Mouse (Mus musculus) megakaryocyte, embryonic 14.5 days (primary cell): ENCODE results near the gene Tent5c. TPM values are rescaled to one million over a fixed set of nuclear protein-coding genes. Genes with fewer than 3 reads are reported as not detected.

ENCODE experiments used
- H3K27me3 ChIP-seq: replicated peaks from 2 replicates; pipeline ENCODE3; 2012; ENCODE audit warnings: inconsistent platforms
- H3K36me3 ChIP-seq: replicated peaks from 2 replicates; pipeline ENCODE3; 2012; ENCODE audit warnings: low read length, inconsistent platforms, mixed read lengths
- H3K4me1 ChIP-seq: 2 replicates; pipeline ENCODE4 v1.6.1; 2012; ENCODE audit warnings: inconsistent platforms
- H3K4me3 ChIP-seq: replicated peaks from 2 replicates; pipeline ENCODE3; 2012; ENCODE audit warnings: moderate library complexity, mild to moderate bottlenecking, inconsistent platforms
- H3K9me3 ChIP-seq: 2 replicates; pipeline ENCODE4 v1.6.1; 2012; ENCODE audit warnings: inconsistent platforms
- FLI1 ChIP-seq: IDR thresholded peaks from 2 replicates; pipeline ENCODE4 v1.6.1; 2012; ENCODE audit warnings: low read length, inconsistent platforms, mixed read lengths
- GATA1 ChIP-seq: IDR thresholded peaks from 3 replicates; pipeline ENCODE4 v1.6.1; 2012; ENCODE audit warnings: mixed read lengths, low read length, inconsistent platforms, borderline replicate concordance
- polyA plus RNA-seq: library from polyadenylated mRNA; stranded (reverse); fragments of >175 nt; gene quantifications from 2 replicates; pipeline ENCODE4 v1.2.3, GENCODE M21; 2012; ENCODE audit warnings: low replicate concordance; ENCODE audit not compliant: insufficient read depth

Tent5c gene
- polyA plus RNA-seq, 1 experiment, result 7.1 TPM

DNA sequence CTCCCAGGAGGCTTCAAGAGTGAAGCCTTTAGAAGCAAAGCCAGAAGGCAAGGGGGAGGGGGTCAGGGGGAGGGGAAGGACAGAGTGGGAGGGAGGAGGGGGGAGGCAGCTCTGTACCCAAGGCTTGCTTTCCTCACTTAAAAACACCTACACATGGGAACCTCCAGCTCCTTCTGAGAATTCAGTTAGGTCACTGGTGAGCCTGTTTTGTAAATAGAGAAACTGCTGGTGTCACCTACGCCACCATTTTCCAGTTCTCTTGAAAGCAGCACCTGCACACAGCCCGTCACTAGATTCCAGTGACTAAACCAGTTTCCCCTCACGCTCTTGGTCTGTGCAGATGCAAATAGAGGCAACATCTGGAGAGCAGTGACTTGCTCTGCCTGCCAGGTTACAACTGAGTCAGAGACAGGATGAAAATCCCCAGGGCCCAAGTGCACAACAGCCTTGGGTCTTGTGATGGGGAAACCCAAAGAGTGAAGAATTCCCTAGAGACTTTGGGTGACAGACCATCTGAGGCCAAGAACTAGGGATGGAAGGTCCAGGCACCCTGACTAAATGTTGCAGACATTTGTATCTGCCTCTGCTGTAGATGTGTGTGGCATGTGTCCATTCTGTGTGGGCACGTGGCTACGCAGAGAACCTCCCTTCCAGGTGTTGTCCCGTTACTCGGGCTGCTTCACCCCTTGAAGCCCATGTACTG, 45.2 kb downstream of the Tent5c start:
- TF ChIP-seq GATA1, result no peak
- no peak for TF ChIP-seq FLI1
- Histone ChIP-seq H3K36me3 (peaks cover 4% of the 10 kb centered on the region), H3K4me1 (peaks cover 80% of the 10 kb centered on the region), H3K4me3 (no peak overlapping the region), H3K9me3 (no peaks in the 10 kb centered on the region), H3K27me3 (peaks cover 45% of the 10 kb centered on the region)

DNA sequence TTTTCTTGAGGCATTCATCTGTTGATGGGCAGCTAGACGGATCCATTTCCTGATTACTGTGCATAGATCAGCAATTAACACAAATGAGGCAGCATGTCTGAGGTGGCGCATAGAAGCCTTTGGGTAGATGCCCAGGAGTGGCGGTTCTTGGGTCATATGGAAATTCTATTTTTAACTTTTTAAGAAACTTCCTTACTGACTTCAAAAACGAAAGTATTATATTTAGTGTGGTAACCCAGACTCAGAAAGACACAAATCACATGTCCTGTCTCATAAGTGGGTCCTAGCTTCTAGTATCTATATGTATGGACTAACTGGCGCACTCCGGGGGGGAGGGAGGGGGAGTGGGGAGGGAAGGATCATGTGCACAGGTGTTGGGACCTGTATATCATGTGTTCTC, 46.6 kb downstream of the Tent5c start:
- peak overlapping the region; percentile 6 for H3K4me3 ChIP-seq
- H3K4me1 ChIP-seq, result peaks cover 91% of the 10 kb centered on the region

DNA sequence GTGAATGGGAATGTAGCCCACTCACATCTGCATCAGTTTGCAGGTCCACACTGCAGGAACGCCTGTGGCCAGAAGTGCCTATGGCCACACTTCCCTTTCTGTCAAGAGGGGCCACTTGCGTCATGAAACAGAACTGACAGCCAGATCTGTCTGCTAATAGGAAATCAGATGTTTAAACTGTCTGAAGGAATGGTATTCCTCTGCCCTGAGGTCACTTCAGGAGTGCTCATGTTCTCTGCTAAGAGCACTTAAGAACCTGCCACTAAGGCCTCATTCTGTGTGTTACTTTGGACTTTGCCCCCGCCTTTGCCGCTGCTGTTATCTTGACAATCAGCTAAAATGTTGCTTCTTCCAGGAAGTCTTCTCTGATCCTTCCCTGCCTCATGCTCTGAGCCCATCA, 48.4 kb downstream of the Tent5c start:
- Histone ChIP-seq H3K36me3 (peaks cover 4% of the 10 kb centered on the region), H3K27me3 (peaks cover 16% of the 10 kb centered on the region), H3K4me1 (peaks cover 87% of the 10 kb centered on the region), H3K9me3 (no peaks in the 10 kb centered on the region), H3K4me3 (no peak overlapping the region)
- TF ChIP-seq GATA1 (no peak), FLI1 (no peak)

More for the DNA sequence above, 46.6 kb downstream of the Tent5c start:
- H3K36me3 ChIP-seq, result peaks cover 4% of the 10 kb centered on the region
- H3K9me3 ChIP-seq, result no peaks in the 10 kb centered on the region
- H3K27me3 ChIP-seq, result peaks cover 32% of the 10 kb centered on the region
- no peak for TF ChIP-seq GATA1
- TF ChIP-seq FLI1, result no peak

DNA sequence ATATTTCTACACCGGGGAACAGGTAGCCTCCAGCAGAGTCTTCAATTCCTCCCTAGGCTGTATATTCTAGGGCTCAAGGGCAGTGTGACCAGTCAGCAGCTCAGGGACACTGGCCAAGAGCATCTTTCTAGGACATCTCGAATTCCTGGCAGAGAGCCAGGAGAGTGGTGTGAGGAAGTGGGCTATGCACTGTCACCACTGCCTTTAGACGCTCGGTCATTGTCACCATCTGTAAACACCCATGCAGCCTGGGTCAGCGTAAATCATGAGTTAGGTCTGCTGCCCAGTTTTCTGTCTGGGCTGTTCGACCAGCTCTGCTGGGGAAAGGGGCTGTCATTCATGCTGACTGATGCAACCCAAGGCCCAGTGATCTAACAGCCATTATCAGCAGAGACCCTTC, 49.1 kb downstream of the Tent5c start:
- no peak for TF ChIP-seq FLI1
- TF ChIP-seq GATA1, result no peak
- H3K4me3 ChIP-seq, result peak overlapping the region; percentile 62
- H3K9me3 ChIP-seq, result no peaks in the 10 kb centered on the region
- H3K36me3 ChIP-seq, result peaks cover 4% of the 10 kb centered on the region
- H3K4me1 ChIP-seq, result peaks cover 83% of the 10 kb centered on the region
- H3K27me3 ChIP-seq, result peaks cover 11% of the 10 kb centered on the region

DNA sequence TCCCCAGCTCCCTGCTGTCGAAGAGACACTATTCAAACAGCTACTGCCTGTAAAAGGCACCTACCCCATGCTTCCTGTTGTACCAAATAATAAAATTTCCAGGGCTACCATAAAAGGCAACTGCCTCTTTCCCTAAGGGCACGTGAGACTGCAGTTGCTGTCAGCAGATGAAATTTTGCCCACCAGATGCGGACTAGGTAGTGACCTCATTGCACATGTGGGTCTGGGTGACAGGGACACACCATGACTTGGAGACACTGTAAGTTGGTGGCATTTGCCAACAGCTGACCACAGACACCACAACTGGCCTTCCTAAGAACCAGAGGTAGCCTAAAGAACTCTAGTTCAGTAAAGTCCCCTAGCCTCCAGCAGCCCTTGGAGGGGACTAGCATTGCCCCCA, 50.0 kb downstream of the Tent5c start:
- Histone ChIP-seq H3K36me3 (peaks cover 4% of the 10 kb centered on the region), H3K4me1 (peaks cover 84% of the 10 kb centered on the region), H3K4me3 (peak overlapping the region; percentile 74), H3K9me3 (no peaks in the 10 kb centered on the region), H3K27me3 (peaks cover 5% of the 10 kb centered on the region)
- TF ChIP-seq FLI1 (no peak), GATA1 (no peak)

DNA sequence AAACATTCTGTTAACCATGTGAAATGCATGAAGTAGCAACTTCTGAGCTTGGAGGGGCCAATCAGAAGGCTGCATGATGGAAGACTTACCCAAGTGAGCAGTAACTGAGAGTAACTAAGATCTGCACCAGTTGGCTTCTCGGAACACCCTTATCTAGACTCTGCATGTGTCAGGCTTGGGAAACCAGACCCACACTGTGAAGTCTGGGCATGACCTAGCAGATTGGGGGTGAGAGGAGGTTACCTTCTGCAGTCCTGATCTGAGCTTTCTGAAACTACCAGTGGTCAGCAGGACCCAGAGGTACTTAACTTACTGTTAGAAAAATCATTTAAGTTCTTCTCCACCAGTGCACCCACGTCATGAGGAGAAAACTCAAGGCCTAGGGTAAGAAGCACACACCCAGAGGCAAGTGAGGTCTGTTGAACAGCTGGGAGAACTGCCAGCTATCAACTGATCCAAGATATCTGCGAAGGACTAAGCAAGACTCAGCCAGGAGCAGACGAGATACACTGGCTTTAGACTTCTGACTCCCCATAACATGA, 50.6 kb downstream of the Tent5c start:
- Histone ChIP-seq H3K4me1 (peaks cover 81% of the 10 kb centered on the region), H3K9me3 (no peaks in the 10 kb centered on the region), H3K4me3 (peak overlapping the region; percentile 74), H3K27me3 (peaks cover 3% of the 10 kb centered on the region), H3K36me3 (peaks cover 4% of the 10 kb centered on the region)
- TF ChIP-seq FLI1 (no peak), GATA1 (peak; percentile 83; the same call in 2 of the 3 replicates)

GRCm38 (mm10) chr3:100436756-100437155, 52.4 kb downstream of the Tent5c start:
- no peak overlapping the region for H3K4me3 ChIP-seq
- peaks cover 7% of the 10 kb centered on the region for H3K27me3 ChIP-seq
- no peaks in the 10 kb centered on the region for H3K9me3 ChIP-seq
- peaks cover 75% of the 10 kb centered on the region for H3K4me1 ChIP-seq
- peaks cover 4% of the 10 kb centered on the region for H3K36me3 ChIP-seq
- no peak for TF ChIP-seq FLI1
- TF ChIP-seq GATA1, result no peak

- H3K36me3 ChIP-seq, result no peaks in the 10 kb centered on the region
- peaks cover 72% of the 10 kb centered on the region for H3K4me1 ChIP-seq
- H3K4me3 ChIP-seq, result peak overlapping the region; percentile 28
- no peaks in the 10 kb centered on the region for H3K9me3 ChIP-seq
- TF ChIP-seq FLI1, result no peak
- TF ChIP-seq GATA1, result no peak
- peaks cover 27% of the 10 kb centered on the region for H3K27me3 ChIP-seq
These were observed 57.4 kb downstream of the Tent5c start for GRCm38 (mm10) chr3:100431705-100432104.

GRCm38 (mm10) chr3:100430731-100431130, 58.4 kb downstream of the Tent5c start:
- no peaks in the 10 kb centered on the region for H3K36me3 ChIP-seq
- H3K4me3 ChIP-seq, result peak overlapping the region; percentile 42
- peaks cover 34% of the 10 kb centered on the region for H3K27me3 ChIP-seq
- TF ChIP-seq FLI1 (no peak), GATA1 (no peak)
- H3K4me1 ChIP-seq, result peaks cover 72% of the 10 kb centered on the region
- no peaks in the 10 kb centered on the region for H3K9me3 ChIP-seq

- no peaks in the 10 kb centered on the region for H3K36me3 ChIP-seq
- peaks cover 72% of the 10 kb centered on the region for H3K4me1 ChIP-seq
- peak overlapping the region; percentile 70 for H3K4me3 ChIP-seq
- TF ChIP-seq FLI1 (no peak), GATA1 (no peak)
- H3K9me3 ChIP-seq, result no peaks in the 10 kb centered on the region
- H3K27me3 ChIP-seq, result peaks cover 37% of the 10 kb centered on the region
These were observed 59.0 kb downstream of the Tent5c start for GRCm38 (mm10) chr3:100430101-100430500.
